Mouse (Mus musculus): ENCODE measurements around the gene Wipi2. TPM values are rescaled to one million over a fixed set of nuclear protein-coding genes. Genes with fewer than 3 reads are reported as not detected.
A peak's percentile ranks its signal among the peaks of the same experiment; 100 is the strongest.

Wipi2 gene
- 61.2 and 62.0 TPM in 2 replicates for polyA plus RNA-seq (2014; fragmentation: Nextera tagmentation; extraction: Ambion mirVana)

DNA sequence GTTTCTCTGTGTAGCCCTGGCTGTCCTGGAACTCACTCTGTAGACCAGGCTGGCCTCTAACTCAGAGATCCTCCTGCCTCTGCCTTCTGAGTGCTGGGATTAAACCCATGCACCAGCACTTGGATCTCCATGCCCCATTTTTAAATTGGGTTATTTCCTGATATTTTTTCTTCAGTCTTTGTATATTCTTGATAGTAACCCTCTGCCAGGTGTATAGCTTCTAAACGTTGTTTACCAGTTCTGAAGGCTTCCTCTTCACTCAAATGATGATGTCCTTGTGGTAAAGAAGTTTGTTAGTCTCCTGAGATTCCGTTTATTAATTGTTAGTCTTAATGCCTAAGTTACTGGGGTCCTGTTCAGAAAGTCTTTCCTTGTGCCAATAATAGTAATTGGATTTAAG, at the start of gene Wipi2:
Gene Wipi2, plus strand, starts transcription at position 301 of the 400 bp plus-strand sequence.
- ATAC-seq (replicated peaks; ENCODE audit: low FRiP score) = no peak
- no peaks in the 10 kb centered on the region for H3K27me3 ChIP-seq (ENCODE audit: control insufficient read depth, insufficient read depth, low read length)
- H3K36me3 ChIP-seq (ENCODE audit: control insufficient read depth, insufficient read depth, low read length) = no peaks in the 10 kb centered on the region
- no peak for DNase-seq (ENCODE audit: low spot score)
- peak within 1 kb of the TSS; percentile 97 for H3K4me3 ChIP-seq (ENCODE audit: low read depth, low read length)
- no peaks in the 10 kb centered on the region for H3K9me3 ChIP-seq (ENCODE audit: control insufficient read depth, low read length)
- H3K4me2 ChIP-seq (ENCODE audit: low read depth, low read length, severe bottlenecking) = peak within 1 kb of the TSS; percentile 65
- 89% methylated on average over 2 of the region's 2 CpGs for WGBS
- 0 out of 2 replicates have a peak, but pooled peaks cover 2% of the 10 kb centered on the region for H3K4me1 ChIP-seq (replicated peaks; ENCODE audit: control insufficient read depth, insufficient read depth, low read length)
- peak within 1 kb of the TSS; percentile 70 for H3K9ac ChIP-seq (ENCODE audit: low read length)
- no peak within 1 kb of the TSS; the same call in 1 of the 2 replicates for H3K27ac ChIP-seq (ENCODE audit: low read depth, low read length)

DNA sequence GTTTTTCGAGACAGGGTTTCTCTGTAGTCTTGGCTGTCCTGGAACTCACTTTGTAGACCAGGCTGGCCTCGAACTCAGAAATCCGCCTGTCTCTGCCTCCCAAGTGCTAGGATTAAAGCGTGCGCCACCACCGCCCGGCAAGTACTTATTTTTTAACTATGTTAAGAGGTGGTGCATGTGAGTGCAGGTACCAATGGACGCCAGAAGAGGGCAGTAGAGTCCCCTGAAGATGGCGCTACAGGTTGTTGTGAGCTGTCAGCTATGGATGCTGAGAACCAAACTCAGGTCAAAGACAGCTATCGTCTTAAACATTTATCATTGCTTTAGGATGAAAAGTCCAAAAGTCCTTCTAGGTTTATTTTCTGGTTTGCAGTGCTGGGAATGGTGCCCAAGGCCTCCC, 49.3 kb upstream of the Wipi2 start:
- H3K27ac ChIP-seq (ENCODE audit: low read depth, low read length) = no peak overlapping the region
- no peak overlapping the region for H3K4me3 ChIP-seq (ENCODE audit: low read depth, low read length)
- H3K36me3 ChIP-seq (ENCODE audit: control insufficient read depth, insufficient read depth, low read length) = no peaks in the 10 kb centered on the region
- WGBS = 89% methylated on average over 10 of the region's 10 CpGs
- no peaks in the 10 kb centered on the region for H3K4me1 ChIP-seq (replicated peaks; ENCODE audit: control insufficient read depth, insufficient read depth, low read length)
- no peaks in the 10 kb centered on the region for H3K27me3 ChIP-seq (ENCODE audit: control insufficient read depth, insufficient read depth, low read length)
- H3K4me2 ChIP-seq (ENCODE audit: low read depth, low read length, severe bottlenecking) = no peak overlapping the region
- no peaks in the 10 kb centered on the region; the same call in 1 of the 2 replicates for H3K9me3 ChIP-seq (ENCODE audit: control insufficient read depth, low read length)
- DNase-seq (ENCODE audit: low spot score) (no peak), ATAC-seq (replicated peaks; ENCODE audit: low FRiP score) (no peak)
- no peak overlapping the region for H3K9ac ChIP-seq (ENCODE audit: low read length)

DNA sequence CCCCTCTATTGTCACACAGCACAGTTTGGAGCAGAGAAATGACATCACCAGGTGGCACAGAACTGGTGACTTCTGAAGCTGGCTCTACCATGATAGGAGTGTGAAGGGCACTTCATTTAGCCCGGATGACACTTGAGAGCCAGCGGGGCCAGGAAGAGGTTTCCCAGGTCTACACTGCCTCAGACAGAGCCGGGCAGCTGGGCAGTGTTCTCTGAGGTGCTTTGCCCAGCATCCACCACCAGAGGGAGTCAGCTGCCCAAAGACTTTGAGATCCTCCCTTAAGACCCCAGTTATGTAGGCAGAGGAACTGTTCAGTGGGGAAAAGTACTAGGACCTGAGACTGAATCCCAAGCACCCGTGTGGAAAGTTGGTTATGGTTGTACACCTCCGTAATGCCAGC, 46.0 kb upstream of the Wipi2 start:
- ATAC-seq (replicated peaks; ENCODE audit: low FRiP score) = no peak; the same call in 1 of the 2 replicates
- WGBS = 22% methylated on average over 5 of the region's 5 CpGs
- H3K4me1 ChIP-seq (replicated peaks; ENCODE audit: control insufficient read depth, insufficient read depth, low read length) = peaks cover 3% of the 10 kb centered on the region; the same call in 1 of the 2 replicates

DNA sequence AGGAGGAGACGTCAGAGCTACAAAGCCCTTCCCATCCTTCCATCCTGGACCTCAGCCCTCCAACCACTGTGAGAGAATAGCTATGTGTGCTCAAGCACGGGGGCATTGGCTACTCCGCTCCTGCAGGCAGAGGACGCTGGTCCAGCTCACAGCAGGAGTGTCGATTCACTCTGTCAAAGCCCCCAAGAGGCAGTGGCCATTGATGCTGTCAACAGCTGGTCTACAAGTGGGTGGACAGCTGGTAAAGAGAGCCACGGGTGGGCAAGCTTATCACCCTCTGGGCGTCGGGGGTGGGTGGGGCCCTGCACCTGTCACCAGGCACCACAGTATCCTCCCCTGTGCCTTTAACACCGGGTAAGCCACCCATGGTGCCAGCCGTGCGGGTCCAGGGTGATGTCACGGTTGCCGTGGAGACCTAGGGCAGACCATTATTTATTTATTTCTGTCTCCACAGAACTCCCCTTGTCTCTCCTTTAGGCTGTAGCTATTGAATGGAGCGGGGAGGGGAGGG, 43.8 kb upstream of the Wipi2 start:
- Histone ChIP-seq H3K27ac (ENCODE audit: low read depth, low read length) (0 out of 2 replicates have a peak overlapping the region, but pooled peaks have one; percentile 7), H3K27me3 (ENCODE audit: control insufficient read depth, insufficient read depth, low read length) (no peaks in the 10 kb centered on the region), H3K4me2 (ENCODE audit: low read depth, low read length, severe bottlenecking) (no peak overlapping the region; the same call in 1 of the 2 replicates), H3K4me1 (replicated peaks; ENCODE audit: control insufficient read depth, insufficient read depth, low read length) (peaks cover 3% of the 10 kb centered on the region; the same call in 1 of the 2 replicates), H3K4me3 (ENCODE audit: low read depth, low read length) (no peak overlapping the region), H3K9me3 (ENCODE audit: control insufficient read depth, low read length) (no peaks in the 10 kb centered on the region), H3K36me3 (ENCODE audit: control insufficient read depth, insufficient read depth, low read length) (no peaks in the 10 kb centered on the region), H3K9ac (ENCODE audit: low read length) (no peak overlapping the region)
- DNase-seq (ENCODE audit: low spot score) (peak; percentile 83), ATAC-seq (replicated peaks; ENCODE audit: low FRiP score) (peak; percentile 90)
- WGBS = 40% methylated on average over 14 of the region's 14 CpGs

More for the DNA sequence above, 46.0 kb upstream of the Wipi2 start:
- H3K9me3 ChIP-seq (ENCODE audit: control insufficient read depth, low read length) = no peaks in the 10 kb centered on the region
- no peaks in the 10 kb centered on the region for H3K27me3 ChIP-seq (ENCODE audit: control insufficient read depth, insufficient read depth, low read length)
- H3K36me3 ChIP-seq (ENCODE audit: control insufficient read depth, insufficient read depth, low read length) = no peaks in the 10 kb centered on the region
- H3K9ac ChIP-seq (ENCODE audit: low read length) = no peak overlapping the region
- H3K4me2 ChIP-seq (ENCODE audit: low read depth, low read length, severe bottlenecking) = no peak overlapping the region; the same call in 1 of the 2 replicates
- no peak overlapping the region for H3K27ac ChIP-seq (ENCODE audit: low read depth, low read length)
- H3K4me3 ChIP-seq (ENCODE audit: low read depth, low read length) = no peak overlapping the region
- DNase-seq (ENCODE audit: low spot score) = peak; percentile 86

DNA sequence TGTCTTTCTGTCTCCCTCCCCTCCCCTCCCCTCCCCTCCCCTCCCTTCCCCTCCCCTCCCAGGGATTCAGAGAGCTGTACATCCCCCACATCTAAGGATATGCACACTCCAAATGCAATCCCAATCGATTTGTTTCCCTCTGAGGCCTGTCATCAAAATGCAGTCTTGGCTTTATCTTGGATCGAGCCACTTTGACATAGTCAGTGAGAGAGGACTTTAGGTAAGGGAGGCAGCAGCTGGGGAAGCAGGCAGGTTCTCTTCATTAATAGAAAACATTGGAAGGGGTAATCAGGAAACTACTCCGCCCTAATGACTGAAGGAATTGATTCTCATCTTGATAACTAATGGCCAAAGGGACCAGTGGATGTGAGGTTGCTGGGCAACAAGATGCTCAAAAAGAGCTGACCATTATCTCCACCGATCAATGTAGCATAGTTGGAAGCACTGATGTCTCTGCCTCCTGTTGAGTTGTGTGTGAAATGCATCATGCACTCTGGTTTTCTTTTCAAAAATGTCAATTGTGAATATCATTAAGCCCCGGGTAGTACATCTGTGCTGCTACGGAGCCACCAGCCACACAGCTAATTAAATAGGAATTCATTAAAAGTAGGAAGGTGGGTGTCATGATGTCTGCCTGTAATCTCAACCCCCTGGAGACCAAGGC, 36.4 kb upstream of the Wipi2 start:
- H3K27ac ChIP-seq (ENCODE audit: low read depth, low read length) = 0 out of 2 replicates have a peak overlapping the region, but pooled peaks have one; percentile 25
- peaks cover 6% of the 10 kb centered on the region for H3K4me1 ChIP-seq (replicated peaks; ENCODE audit: control insufficient read depth, insufficient read depth, low read length)
- no peak overlapping the region for H3K4me3 ChIP-seq (ENCODE audit: low read depth, low read length)
- no peak overlapping the region for H3K4me2 ChIP-seq (ENCODE audit: low read depth, low read length, severe bottlenecking)
- DNase-seq (ENCODE audit: low spot score) (no peak), ATAC-seq (replicated peaks; ENCODE audit: low FRiP score) (peak; percentile 11; the same call in 1 of the 2 replicates)
- H3K9me3 ChIP-seq (ENCODE audit: control insufficient read depth, low read length) = no peaks in the 10 kb centered on the region
- H3K9ac ChIP-seq (ENCODE audit: low read length) = no peak overlapping the region
- H3K27me3 ChIP-seq (ENCODE audit: control insufficient read depth, insufficient read depth, low read length) = no peaks in the 10 kb centered on the region
- no peaks in the 10 kb centered on the region for H3K36me3 ChIP-seq (ENCODE audit: control insufficient read depth, insufficient read depth, low read length)
- WGBS = 62% methylated on average over 6 of the region's 6 CpGs

DNA sequence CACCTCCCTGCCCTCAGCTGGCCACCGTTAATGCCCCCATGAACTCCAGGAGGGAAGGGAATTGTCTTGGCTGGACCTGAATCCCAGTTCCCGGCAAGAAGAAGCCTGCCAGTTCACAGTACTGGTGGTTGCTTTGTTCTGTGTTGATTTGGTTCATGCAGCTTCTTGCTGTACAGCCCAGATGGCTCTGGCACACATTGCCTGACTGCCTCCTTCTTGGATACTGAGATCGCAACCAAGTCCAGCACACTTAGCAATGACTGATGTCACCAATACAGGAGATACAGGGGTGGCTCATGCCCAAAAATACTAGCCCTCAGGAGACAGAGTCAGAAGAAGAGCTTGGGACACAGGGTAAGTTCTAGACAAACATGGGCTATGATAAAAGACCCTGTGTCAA, 31.8 kb upstream of the Wipi2 start:
- no peak overlapping the region for H3K27ac ChIP-seq (ENCODE audit: low read depth, low read length)
- H3K4me3 ChIP-seq (ENCODE audit: low read depth, low read length) = no peak overlapping the region
- WGBS = 80% methylated on average over 3 of the region's 3 CpGs
- ATAC-seq (replicated peaks; ENCODE audit: low FRiP score) (no peak), DNase-seq (ENCODE audit: low spot score) (no peak)
- no peaks in the 10 kb centered on the region for H3K36me3 ChIP-seq (ENCODE audit: control insufficient read depth, insufficient read depth, low read length)
- H3K9ac ChIP-seq (ENCODE audit: low read length) = no peak overlapping the region
- no peak overlapping the region for H3K4me2 ChIP-seq (ENCODE audit: low read depth, low read length, severe bottlenecking)
- H3K4me1 ChIP-seq (replicated peaks; ENCODE audit: control insufficient read depth, insufficient read depth, low read length) = no peaks in the 10 kb centered on the region
- H3K9me3 ChIP-seq (ENCODE audit: control insufficient read depth, low read length) = no peaks in the 10 kb centered on the region
- H3K27me3 ChIP-seq (ENCODE audit: control insufficient read depth, insufficient read depth, low read length) = no peaks in the 10 kb centered on the region

DNA sequence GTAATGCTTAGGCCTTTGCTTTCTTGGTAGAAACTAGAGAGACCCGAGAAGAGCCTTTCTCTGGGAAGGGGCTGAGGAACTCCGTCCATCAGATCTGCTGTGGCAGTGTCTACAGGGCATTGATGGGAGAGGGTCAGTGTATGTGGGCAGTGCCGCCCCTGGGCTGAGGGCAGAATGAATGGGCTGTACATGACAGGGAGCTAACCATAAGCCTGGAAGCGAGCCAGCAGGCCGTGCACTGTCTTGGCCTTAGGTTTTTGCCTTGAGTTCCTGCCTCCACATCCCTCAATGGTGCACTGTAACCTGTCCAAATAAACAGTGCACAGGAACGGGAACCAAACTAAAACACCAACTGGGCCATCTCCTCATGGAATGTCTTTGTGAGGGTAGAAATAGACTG, 30.8 kb upstream of the Wipi2 start:
- H3K4me1 ChIP-seq (replicated peaks; ENCODE audit: control insufficient read depth, insufficient read depth, low read length) = no peaks in the 10 kb centered on the region
- no peaks in the 10 kb centered on the region for H3K27me3 ChIP-seq (ENCODE audit: control insufficient read depth, insufficient read depth, low read length)
- WGBS = 84% methylated on average over 6 of the region's 6 CpGs
- no peak overlapping the region for H3K9ac ChIP-seq (ENCODE audit: low read length)
- no peak overlapping the region for H3K27ac ChIP-seq (ENCODE audit: low read depth, low read length)
- no peak overlapping the region for H3K4me2 ChIP-seq (ENCODE audit: low read depth, low read length, severe bottlenecking)
- DNase-seq (ENCODE audit: low spot score) = no peak
- no peaks in the 10 kb centered on the region for H3K9me3 ChIP-seq (ENCODE audit: control insufficient read depth, low read length)
- ATAC-seq (replicated peaks; ENCODE audit: low FRiP score) = no peak
- H3K4me3 ChIP-seq (ENCODE audit: low read depth, low read length) = no peak overlapping the region
- no peaks in the 10 kb centered on the region for H3K36me3 ChIP-seq (ENCODE audit: control insufficient read depth, insufficient read depth, low read length)

DNA sequence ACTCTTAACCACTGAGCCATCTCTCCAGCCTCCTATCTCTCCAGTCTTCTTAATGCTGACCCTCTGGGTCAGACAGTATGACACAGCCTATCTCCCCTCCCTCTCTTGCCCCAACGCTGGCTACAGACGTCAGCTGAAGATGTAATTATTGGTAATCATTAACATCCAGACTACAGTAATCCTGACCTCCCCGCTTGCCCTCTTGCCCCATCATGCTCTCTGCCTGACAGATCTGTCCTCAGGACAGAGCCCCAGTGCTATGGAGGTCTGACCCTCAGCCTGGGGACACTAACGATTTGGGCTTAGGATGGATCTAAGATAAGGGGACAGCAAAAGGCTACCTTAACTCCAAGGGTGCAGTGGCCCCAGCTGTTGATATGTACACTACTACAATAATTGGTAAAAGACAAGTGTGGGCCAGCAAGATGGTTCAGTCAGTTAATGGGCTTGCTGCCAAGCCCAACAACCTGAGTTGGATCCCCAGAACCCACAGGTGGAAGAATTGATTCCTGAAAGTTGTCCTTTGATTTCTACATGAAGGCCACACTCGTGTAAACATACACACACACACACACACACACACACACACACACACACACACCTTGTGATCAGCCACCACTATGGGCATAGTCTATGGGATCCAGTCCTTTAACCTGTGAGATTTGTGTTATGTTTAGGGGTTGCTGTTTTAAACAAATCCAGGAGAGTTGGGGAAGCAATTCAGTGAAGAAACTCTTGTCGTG, 29.7 kb upstream of the Wipi2 start:
- H3K4me1 ChIP-seq (replicated peaks; ENCODE audit: control insufficient read depth, insufficient read depth, low read length) = no peaks in the 10 kb centered on the region
- H3K27ac ChIP-seq (ENCODE audit: low read depth, low read length) = no peak overlapping the region
- ATAC-seq (replicated peaks; ENCODE audit: low FRiP score) (no peak), DNase-seq (ENCODE audit: low spot score) (no peak)
- no peaks in the 10 kb centered on the region for H3K27me3 ChIP-seq (ENCODE audit: control insufficient read depth, insufficient read depth, low read length)
- H3K4me3 ChIP-seq (ENCODE audit: low read depth, low read length) = no peak overlapping the region
- no peak overlapping the region for H3K9ac ChIP-seq (ENCODE audit: low read length)
- no peak overlapping the region for H3K4me2 ChIP-seq (ENCODE audit: low read depth, low read length, severe bottlenecking)
- WGBS = 81% methylated on average over 6 of the region's 6 CpGs
- H3K9me3 ChIP-seq (ENCODE audit: control insufficient read depth, low read length) = no peaks in the 10 kb centered on the region
- no peaks in the 10 kb centered on the region for H3K36me3 ChIP-seq (ENCODE audit: control insufficient read depth, insufficient read depth, low read length)
